Mouse (Mus musculus): ENCODE data around the gene Rad9a. TPM values are rescaled to one million over a fixed set of nuclear protein-coding genes. Genes with fewer than 3 reads are reported as not detected.

Rad9a gene
- polyA plus RNA-seq, 1 experiment: 31.9 TPM

- Histone ChIP-seq H3K4me3 (replicated peaks; ENCODE audit: insufficient read depth, low read depth, low read length) (no peak overlapping the region), H3K27me3 (ENCODE audit: control insufficient read depth, insufficient read depth, low read length) (no peaks in the 10 kb centered on the region), H3K4me1 (ENCODE audit: control insufficient read depth, insufficient read depth, low read length) (no peaks in the 10 kb centered on the region), H3K27ac (ENCODE audit: insufficient read depth, low read length) (no peak overlapping the region)
- TF ChIP-seq POLR2A (IDR thresholded peaks at IDR 0.05; ENCODE audit: borderline replicate concordance, insufficient read depth, low read length) (no peak), CTCF (IDR thresholded peaks at IDR 0.05; ENCODE audit: borderline replicate concordance, insufficient read depth, low read depth, low read length) (no peak)
- DNase-seq: no peak
- WGBS: 86% methylated on average over 7 of the region's 7 CpGs
Measured at GRCm38 (mm10) chr19:4226779-4227178, 25.3 kb upstream of the Rad9a start.

- peaks cover 12% of the 10 kb centered on the region for H3K4me1 ChIP-seq (ENCODE audit: control insufficient read depth, insufficient read depth, low read length)
- H3K27ac ChIP-seq (ENCODE audit: insufficient read depth, low read length): no peak overlapping the region
- TF ChIP-seq CTCF (IDR thresholded peaks at IDR 0.05; ENCODE audit: borderline replicate concordance, insufficient read depth, low read depth, low read length) (no peak), POLR2A (IDR thresholded peaks at IDR 0.05; ENCODE audit: borderline replicate concordance, insufficient read depth, low read length) (no peak)
- H3K27me3 ChIP-seq (ENCODE audit: control insufficient read depth, insufficient read depth, low read length): no peaks in the 10 kb centered on the region
- 62% methylated on average over 11 of the region's 11 CpGs for WGBS
- no peak for DNase-seq
- H3K4me3 ChIP-seq (replicated peaks; ENCODE audit: insufficient read depth, low read depth, low read length): no peak overlapping the region
Measured at GRCm38 (mm10) chr19:4222165-4222564, 20.7 kb upstream of the Rad9a start.

GRCm38 (mm10) chr19:4220957-4221743 lies 19.7 kb upstream of the Rad9a start:
- DNase-seq: no peak
- H3K4me1 ChIP-seq (ENCODE audit: control insufficient read depth, insufficient read depth, low read length): peaks cover 12% of the 10 kb centered on the region
- H3K27ac ChIP-seq (ENCODE audit: insufficient read depth, low read length): no peak overlapping the region
- TF ChIP-seq CTCF (IDR thresholded peaks at IDR 0.05; ENCODE audit: borderline replicate concordance, insufficient read depth, low read depth, low read length): no peak
- no peak for TF ChIP-seq POLR2A (IDR thresholded peaks at IDR 0.05; ENCODE audit: borderline replicate concordance, insufficient read depth, low read length)
- 51% methylated on average over 14 of the region's 14 CpGs for WGBS
- H3K27me3 ChIP-seq (ENCODE audit: control insufficient read depth, insufficient read depth, low read length): no peaks in the 10 kb centered on the region
- no peak overlapping the region for H3K4me3 ChIP-seq (replicated peaks; ENCODE audit: insufficient read depth, low read depth, low read length)

GRCm38 (mm10) chr19:4220416-4220815 lies 19.0 kb upstream of the Rad9a start:
- H3K27me3 ChIP-seq (ENCODE audit: control insufficient read depth, insufficient read depth, low read length): no peaks in the 10 kb centered on the region
- WGBS: 29% methylated on average over 4 of the region's 4 CpGs
- DNase-seq: no peak
- peaks cover 17% of the 10 kb centered on the region for H3K4me1 ChIP-seq (ENCODE audit: control insufficient read depth, insufficient read depth, low read length)
- no peak overlapping the region for H3K4me3 ChIP-seq (replicated peaks; ENCODE audit: insufficient read depth, low read depth, low read length)
- no peak for TF ChIP-seq POLR2A (IDR thresholded peaks at IDR 0.05; ENCODE audit: borderline replicate concordance, insufficient read depth, low read length)
- H3K27ac ChIP-seq (ENCODE audit: insufficient read depth, low read length): no peak overlapping the region

- H3K4me3 ChIP-seq (replicated peaks; ENCODE audit: insufficient read depth, low read depth, low read length): no peak overlapping the region
- no peak for TF ChIP-seq CTCF (IDR thresholded peaks at IDR 0.05; ENCODE audit: borderline replicate concordance, insufficient read depth, low read depth, low read length)
- no peak for TF ChIP-seq POLR2A (IDR thresholded peaks at IDR 0.05; ENCODE audit: borderline replicate concordance, insufficient read depth, low read length)
- H3K27me3 ChIP-seq (ENCODE audit: control insufficient read depth, insufficient read depth, low read length): no peaks in the 10 kb centered on the region; the same call in 1 of the 2 replicates
- H3K4me1 ChIP-seq (ENCODE audit: control insufficient read depth, insufficient read depth, low read length): peaks cover 17% of the 10 kb centered on the region
- 54% methylated on average over 6 of the region's 6 CpGs for WGBS
- DNase-seq: no peak
- H3K27ac ChIP-seq (ENCODE audit: insufficient read depth, low read length): no peak overlapping the region
Measured at GRCm38 (mm10) chr19:4219943-4220342, 18.5 kb upstream of the Rad9a start.

GRCm38 (mm10) chr19:4218784-4219183 lies 17.3 kb upstream of the Rad9a start:
- WGBS: 97% methylated on average over 1 of the region's 1 CpGs
- TF ChIP-seq CTCF (IDR thresholded peaks at IDR 0.05; ENCODE audit: borderline replicate concordance, insufficient read depth, low read depth, low read length) (no peak), POLR2A (IDR thresholded peaks at IDR 0.05; ENCODE audit: borderline replicate concordance, insufficient read depth, low read length) (no peak)
- peaks cover 17% of the 10 kb centered on the region for H3K4me1 ChIP-seq (ENCODE audit: control insufficient read depth, insufficient read depth, low read length)

GRCm38 (mm10) chr19:4218293-4218692 lies 16.8 kb upstream of the Rad9a start:
- peaks cover 17% of the 10 kb centered on the region for H3K4me1 ChIP-seq (ENCODE audit: control insufficient read depth, insufficient read depth, low read length)
- DNase-seq: no peak
- no peak overlapping the region for H3K4me3 ChIP-seq (replicated peaks; ENCODE audit: insufficient read depth, low read depth, low read length)
- no peak overlapping the region for H3K27ac ChIP-seq (ENCODE audit: insufficient read depth, low read length)
- 97% methylated on average over 11 of the region's 11 CpGs for WGBS
- no peaks in the 10 kb centered on the region; the same call in 1 of the 2 replicates for H3K27me3 ChIP-seq (ENCODE audit: control insufficient read depth, insufficient read depth, low read length)
- TF ChIP-seq CTCF (IDR thresholded peaks at IDR 0.05; ENCODE audit: borderline replicate concordance, insufficient read depth, low read depth, low read length) (no peak), POLR2A (IDR thresholded peaks at IDR 0.05; ENCODE audit: borderline replicate concordance, insufficient read depth, low read length) (no peak)

More at GRCm38 (mm10) chr19:4218784-4219183, 17.3 kb upstream of the Rad9a start:
- Histone ChIP-seq H3K27me3 (ENCODE audit: control insufficient read depth, insufficient read depth, low read length) (no peaks in the 10 kb centered on the region; the same call in 1 of the 2 replicates), H3K4me3 (replicated peaks; ENCODE audit: insufficient read depth, low read depth, low read length) (no peak overlapping the region), H3K27ac (ENCODE audit: insufficient read depth, low read length) (no peak overlapping the region)
- no peak for DNase-seq

GRCm38 (mm10) chr19:4217855-4218254 lies 16.4 kb upstream of the Rad9a start:
- Histone ChIP-seq H3K27me3 (ENCODE audit: control insufficient read depth, insufficient read depth, low read length) (no peaks in the 10 kb centered on the region; the same call in 1 of the 2 replicates), H3K4me3 (replicated peaks; ENCODE audit: insufficient read depth, low read depth, low read length) (no peak overlapping the region), H3K4me1 (ENCODE audit: control insufficient read depth, insufficient read depth, low read length) (peaks cover 17% of the 10 kb centered on the region), H3K27ac (ENCODE audit: insufficient read depth, low read length) (no peak overlapping the region)
- TF ChIP-seq CTCF (IDR thresholded peaks at IDR 0.05; ENCODE audit: borderline replicate concordance, insufficient read depth, low read depth, low read length) (no peak), POLR2A (IDR thresholded peaks at IDR 0.05; ENCODE audit: borderline replicate concordance, insufficient read depth, low read length) (no peak)
- WGBS: 61% methylated on average over 3 of the region's 3 CpGs
- no peak for DNase-seq

All from cerebellum, adult 2 months (tissue).